Mouse (Mus musculus): ENCODE results near the gene Rtn2.

The Rtn2 gene

DNA sequence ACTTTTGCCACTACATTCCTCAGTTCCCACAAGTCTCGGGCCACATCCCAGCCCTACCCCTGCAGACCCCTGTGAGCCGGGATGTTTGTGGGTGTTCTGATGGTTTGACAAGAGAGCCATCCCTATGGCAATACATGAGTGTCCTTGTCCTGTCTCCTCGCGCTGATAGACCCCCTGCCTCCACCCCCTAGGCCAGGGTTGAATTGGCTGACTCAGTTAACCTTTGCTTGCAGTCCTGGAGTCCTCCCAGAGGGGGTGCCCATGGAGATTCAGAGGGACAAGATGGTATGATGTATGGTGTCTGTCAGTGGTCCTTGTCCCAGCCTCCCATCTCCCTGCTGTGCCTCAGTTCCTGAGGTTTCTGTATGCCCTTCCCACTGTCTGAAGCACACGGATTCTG is 31.6 kb downstream of the Rtn2 start:
- ChIA-PET POLR2A (no interaction called here), CTCF (no interaction called here)

DNA sequence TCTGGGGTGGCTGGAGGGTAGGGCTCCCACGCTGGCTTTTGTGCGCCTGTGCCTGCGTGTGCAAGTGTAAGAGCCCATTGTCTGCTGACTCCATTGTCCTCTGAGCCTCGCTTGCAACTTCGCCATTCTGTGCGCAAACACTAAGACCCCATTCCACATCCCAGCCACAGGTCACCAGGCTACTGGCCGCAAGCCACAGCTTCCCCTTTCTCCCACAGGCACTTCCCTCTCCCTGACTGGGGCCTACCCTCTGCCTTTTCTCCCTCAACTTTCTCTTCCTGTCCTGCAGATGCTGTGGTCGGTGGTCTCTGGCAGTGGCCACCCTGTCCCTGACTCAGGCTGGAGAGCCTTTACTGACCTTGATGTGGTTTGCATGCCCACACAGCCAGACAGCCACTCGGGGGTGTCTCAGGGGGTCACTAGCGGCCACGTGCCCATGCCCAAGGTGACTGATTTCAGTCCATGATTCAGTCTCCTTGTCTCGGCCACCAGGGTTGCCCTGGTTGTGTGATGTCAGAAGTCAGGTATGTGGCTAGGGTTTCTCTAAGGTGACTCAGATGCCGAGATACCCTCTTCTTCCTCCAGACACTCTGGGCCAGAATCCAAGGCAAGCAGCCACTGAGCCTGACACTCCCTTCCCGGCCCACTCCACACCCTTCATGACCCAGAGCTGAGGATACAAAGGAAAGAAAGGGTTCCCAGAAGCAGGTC is 34.2 kb downstream of the Rtn2 start:
- ChIA-PET CTCF (interaction anchor here in 2 of 4 experiments (0.7 to 1.2 kb wide), 4 partner anchors 30 to 274 kb away, joined by 3 to 4 read pairs (median 3); no protein-coding TSS in a partner anchor), POLR2A (interaction anchor here in 1 of 4 experiments (0.5 to 1.2 kb wide), 2 partner anchors 8 to 449 kb away, joined by 4 to 5 read pairs; no protein-coding TSS in a partner anchor)

DNA sequence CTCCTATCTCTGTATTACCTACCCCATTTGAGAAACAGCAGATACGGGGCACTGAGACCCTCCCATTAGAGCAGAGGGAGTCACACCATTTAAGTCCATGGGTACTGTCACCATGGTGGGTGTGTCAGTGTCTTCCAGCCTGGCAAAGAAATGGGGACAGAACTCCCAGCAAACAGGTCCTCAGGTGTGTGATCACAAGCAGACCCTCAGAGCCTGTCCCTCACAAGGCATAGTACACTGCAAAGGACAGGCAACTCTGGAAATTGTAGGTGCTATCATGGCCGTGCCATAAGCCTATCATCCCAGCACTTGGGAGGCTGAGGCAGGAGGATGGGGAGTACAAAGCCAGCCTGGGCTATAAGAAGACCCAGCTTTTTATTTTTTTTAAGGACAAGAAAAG is 35.8 kb downstream of the Rtn2 start:
- ChIA-PET CTCF (interaction anchor here in 1 of 4 experiments (0.5 to 1.0 kb wide), 2 partner anchors 25 to 62 kb away, joined by 3 read pairs; no protein-coding TSS in a partner anchor), POLR2A (interaction anchor here in 2 of 4 experiments (1.1 to 1.5 kb wide), 3 partner anchors 8 to 14 kb away, joined by 4 to 6 read pairs (median 5); partner anchors contain the start of gene Fosb (in 1 of the 2))

DNA sequence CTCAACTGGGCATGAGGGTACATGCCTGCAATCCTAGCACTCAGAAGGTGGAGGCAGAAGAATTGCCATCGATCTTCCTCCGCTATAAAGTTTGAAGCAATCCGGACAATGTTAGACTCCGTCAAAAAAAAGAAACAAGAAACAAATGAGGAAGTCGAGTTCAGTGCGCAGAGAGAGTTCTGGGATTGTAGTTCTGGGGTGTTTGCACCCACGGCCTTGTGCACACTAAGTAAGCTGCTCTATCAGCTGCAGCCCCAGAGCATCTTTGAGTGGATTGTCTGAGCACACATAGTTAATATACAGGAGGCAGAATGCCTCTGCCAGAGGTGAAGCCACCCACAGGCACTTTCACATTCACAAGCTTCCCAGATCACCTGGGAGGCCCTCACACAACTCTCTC is 36.3 kb downstream of the Rtn2 start:
- ChIA-PET POLR2A (interaction anchor here in 3 of 4 experiments (0.7 to 1.5 kb wide), 4 partner anchors 8 to 36 kb away, joined by 3 to 6 read pairs (median 4); partner anchors contain the start of gene Fosb (in 1 of the 3)), CTCF (interaction anchor here in 2 of 4 experiments (0.5 to 0.7 kb wide), 2 partner anchors 27 to 62 kb away, joined by 3 read pairs; no protein-coding TSS in a partner anchor)

DNA sequence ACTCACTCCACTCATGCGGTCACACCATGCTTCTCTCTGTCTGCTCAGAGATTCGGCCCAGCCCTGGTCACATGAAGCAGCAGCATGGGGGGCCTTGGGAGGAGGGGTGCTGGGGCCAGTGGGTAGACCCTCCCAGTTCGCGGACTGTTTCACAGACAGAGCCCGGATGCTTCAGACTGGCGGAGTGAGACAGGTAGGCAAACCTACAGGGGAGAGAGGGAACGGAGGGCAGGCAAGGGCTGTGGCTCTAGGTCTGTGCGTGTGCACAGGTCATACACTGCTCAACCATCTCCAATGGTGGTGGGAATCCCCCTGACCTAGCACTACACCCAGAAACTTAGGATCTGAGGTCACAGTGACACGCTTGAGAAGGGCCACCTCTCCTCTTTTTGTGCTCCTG is 37.0 kb downstream of the Rtn2 start:
- ChIA-PET CTCF (interaction anchor here in 1 of 4 experiments (1.0 kb wide), 1 partner anchor 18 kb away, joined by 3 read pairs; no protein-coding TSS in a partner anchor), POLR2A (interaction anchor here in 3 of 4 experiments (0.9 to 1.1 kb wide), 6 partner anchors 9 to 40 kb away, joined by 3 to 24 read pairs (median 6); partner anchors contain the start of genes Fosb (in 3 of the 3), Cd3eap (in 1 of the 3) and Ppp1r13l (in 1 of the 3))

DNA sequence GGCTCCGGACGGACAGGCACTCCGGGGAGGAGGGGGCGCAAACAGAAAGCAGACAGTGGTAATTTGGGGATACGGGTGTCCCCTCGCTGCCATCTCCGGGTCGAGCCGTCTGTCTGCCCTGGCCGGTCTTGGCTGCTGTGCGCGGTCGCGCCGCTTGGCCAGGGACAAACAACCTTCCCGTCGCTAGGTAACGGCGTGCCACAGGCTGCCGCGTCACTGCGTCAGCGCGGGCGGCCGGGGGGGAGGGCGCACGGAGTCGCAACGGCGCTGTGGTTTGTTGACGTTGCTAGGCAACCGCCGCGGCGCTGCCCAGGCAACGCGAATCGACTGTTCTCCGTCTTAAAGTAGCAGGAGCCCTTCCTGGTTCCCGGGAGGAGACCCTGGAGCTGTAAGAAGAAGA is 37.5 kb downstream of the Rtn2 start:
- ChIA-PET POLR2A (interaction anchor here in 3 of 4 experiments (0.7 to 1.2 kb wide), 9 partner anchors 10 to 47 kb away, joined by 3 to 24 read pairs (median 3); partner anchors contain the start of genes Fosb (in 3 of the 3), Cd3eap (in 1 of the 3), Ercc1 (in 1 of the 3) and Ppp1r13l (in 1 of the 3)), CTCF (interaction anchor here in 2 of 4 experiments (0.6 to 1.0 kb wide), 5 partner anchors 9 to 80 kb away, joined by 3 read pairs; no protein-coding TSS in a partner anchor)

DNA sequence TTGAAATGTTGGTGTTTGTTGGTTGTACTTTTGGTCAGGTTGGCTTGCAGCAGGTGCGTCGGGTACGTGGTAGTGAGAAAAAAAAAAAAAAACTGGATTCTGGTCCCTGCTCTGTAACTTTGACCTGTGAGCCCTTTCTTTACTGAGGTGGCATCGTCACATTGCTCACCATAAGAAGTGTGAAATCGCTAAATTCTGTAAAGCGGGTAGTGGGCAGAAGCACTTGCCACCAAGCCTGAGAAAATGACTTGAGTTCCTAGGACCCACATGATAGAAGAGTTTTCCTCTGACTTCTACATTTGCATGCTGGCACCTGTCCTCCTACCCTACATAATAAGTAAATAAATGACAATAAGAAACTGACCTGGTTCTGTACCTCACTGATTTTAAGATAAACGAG is 38.2 kb downstream of the Rtn2 start:
- ChIA-PET POLR2A (interaction anchor here in 3 of 4 experiments (0.7 to 1.2 kb wide), 9 partner anchors 10 to 48 kb away, joined by 3 to 24 read pairs (median 3); partner anchors contain the start of genes Fosb (in 3 of the 3), Cd3eap (in 1 of the 3), Ercc1 (in 1 of the 3) and Ppp1r13l (in 1 of the 3)), CTCF (interaction anchor here in 2 of 4 experiments (0.6 to 1.0 kb wide), 5 partner anchors 10 to 81 kb away, joined by 3 read pairs; no protein-coding TSS in a partner anchor)

DNA sequence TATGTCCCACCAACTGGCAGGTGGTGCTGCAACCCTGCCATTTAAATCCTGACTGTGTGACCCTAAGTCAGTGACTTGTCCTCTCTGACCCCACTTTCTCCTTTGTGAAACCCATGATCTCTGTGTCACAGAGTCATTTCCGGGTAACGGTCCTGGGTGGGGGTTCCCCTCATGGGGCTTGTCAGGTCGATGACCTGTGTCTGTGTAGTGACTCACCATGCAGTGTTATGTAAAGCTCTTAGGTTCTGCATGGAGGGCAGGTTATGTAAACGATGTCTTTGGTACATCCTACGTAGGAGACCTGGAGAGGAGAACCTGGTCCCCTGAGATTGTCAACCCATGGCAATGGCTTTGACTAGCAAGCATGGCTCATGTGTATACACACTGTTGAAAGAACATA is 39.0 kb downstream of the Rtn2 start:
- CTCF ChIA-PET: interaction anchor here in 1 of 4 experiments (2.0 kb wide), 1 partner anchor 21 kb away, joined by 5 read pairs; no protein-coding TSS in a partner anchor

DNA sequence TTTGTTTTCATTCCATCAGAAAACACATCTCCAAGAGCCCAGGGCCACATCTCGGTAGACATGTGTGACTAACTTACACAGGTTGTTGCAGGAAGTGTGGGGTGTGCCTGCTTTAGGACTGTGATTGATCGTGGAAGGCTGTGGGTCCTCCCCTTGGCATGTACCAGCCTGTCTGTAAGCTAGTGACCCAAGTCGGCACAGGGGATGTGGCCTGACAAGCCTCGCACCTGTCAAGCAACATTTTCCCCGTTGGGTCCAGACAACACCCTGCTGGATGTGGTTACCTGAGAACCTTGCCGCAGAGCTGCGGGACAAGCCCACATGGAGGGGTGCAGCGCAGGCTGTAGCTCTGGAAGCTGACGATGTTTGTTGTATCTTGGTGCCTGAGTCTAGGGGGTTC is 40.1 kb downstream of the Rtn2 start:
- CTCF ChIA-PET: interaction anchor here in 2 of 4 experiments (1.1 to 2.0 kb wide), 2 partner anchors 13 to 20 kb away, joined by 3 to 5 read pairs; partner anchors contain the start of gene Fosb (in 1 of the 2)
- POLR2A ChIA-PET: interaction anchor here in 3 of 4 experiments (0.6 to 1.6 kb wide), 8 partner anchors 11 to 394 kb away, joined by 3 to 4 read pairs (median 3); partner anchors contain the start of gene Fosb (in 1 of the 3)

More for the DNA sequence above, 39.0 kb downstream of the Rtn2 start:
- POLR2A ChIA-PET: interaction anchor here in 2 of 4 experiments (1.1 to 1.6 kb wide), 2 partner anchors 11 to 13 kb away, joined by 3 to 4 read pairs; partner anchors contain the start of gene Fosb (in 1 of the 2)

DNA sequence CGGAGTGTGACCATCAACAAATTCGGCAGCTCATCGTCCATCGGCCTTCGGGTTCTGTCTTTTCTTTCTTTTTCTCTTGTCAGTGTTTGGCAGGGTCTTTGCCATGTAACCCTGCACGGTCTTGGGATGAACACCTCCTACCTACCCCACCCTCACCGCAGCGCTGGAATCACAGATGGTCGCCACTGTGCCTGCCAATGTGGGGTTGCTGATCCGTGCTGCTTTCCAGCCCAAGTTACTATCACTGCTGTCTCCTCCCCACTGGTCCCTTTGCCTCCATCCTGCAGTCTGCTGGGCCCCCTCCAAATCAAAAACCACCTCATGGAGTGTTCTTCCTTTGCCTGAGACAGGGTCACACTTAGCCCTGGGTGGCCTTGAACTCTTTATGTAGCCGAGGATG is 41.8 kb downstream of the Rtn2 start:
- CTCF ChIA-PET: no interaction called here
- POLR2A ChIA-PET: interaction anchor here in 2 of 4 experiments (0.6 to 1.2 kb wide), 2 partner anchors 15 to 228 kb away, joined by 3 to 4 read pairs; partner anchors contain the start of gene Fosb (in 1 of the 2)

DNA sequence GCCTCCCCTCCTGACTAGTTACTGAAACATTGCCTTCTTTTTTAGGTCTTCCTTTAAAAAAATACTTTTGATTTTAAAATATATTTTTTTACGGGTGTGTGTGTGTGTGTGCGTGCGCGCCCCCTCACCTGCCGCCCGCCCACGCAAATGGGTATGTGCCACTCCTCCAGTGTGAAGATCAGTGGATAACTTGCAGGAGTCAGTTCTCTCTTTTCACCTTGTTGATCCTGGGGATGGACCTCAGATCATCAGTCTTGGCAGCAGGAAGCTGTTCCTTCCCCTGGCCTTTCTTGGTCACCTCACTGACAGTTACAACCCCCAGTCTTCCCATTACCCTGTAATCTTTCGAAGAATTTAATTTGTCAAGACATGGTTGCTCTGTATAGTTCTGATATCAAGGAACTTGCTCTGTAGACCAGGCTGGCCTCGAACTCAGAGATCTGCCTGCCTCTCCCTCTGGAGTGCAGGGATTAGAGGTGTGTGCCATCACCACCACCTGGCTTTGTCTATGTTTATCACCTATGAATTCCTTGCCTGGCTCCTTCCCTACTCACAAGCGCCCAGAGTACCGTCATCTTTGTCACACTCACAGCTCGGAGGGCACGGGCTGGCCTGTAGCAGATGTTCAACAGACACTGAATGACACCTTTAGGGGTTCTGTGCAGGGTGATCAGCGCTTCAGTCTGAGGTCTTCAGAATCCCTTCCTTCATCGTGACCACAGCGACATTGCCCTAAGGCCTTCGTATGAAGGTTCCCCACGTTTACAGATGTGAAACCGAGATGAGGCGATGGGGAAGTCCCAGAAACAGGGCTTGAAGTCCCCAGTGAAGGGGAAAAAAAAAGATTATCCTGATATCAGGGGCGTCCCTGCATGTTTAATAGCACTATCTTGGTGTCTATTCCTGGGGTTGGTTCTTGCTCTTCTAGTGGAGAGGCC is 43.1 kb downstream of the Rtn2 start:
- ChIA-PET CTCF (interaction anchor here (0.7 to 4.0 kb wide), 13 partner anchors 16 to 253 kb away, joined by 3 to 25 read pairs (median 5); partner anchors contain the start of genes Ercc1 (in 1 of the 4) and Fosb (in 1 of the 4)), POLR2A (interaction anchor here (0.6 to 2.9 kb wide), 22 partner anchors 10 to 247 kb away, joined by 3 to 29 read pairs (median 5); partner anchors contain the start of genes Fosb (in 3 of the 4), Ercc1 (in 2 of the 4), Cd3eap (in 1 of the 4) and Ppp1r13l (in 1 of the 4))

DNA sequence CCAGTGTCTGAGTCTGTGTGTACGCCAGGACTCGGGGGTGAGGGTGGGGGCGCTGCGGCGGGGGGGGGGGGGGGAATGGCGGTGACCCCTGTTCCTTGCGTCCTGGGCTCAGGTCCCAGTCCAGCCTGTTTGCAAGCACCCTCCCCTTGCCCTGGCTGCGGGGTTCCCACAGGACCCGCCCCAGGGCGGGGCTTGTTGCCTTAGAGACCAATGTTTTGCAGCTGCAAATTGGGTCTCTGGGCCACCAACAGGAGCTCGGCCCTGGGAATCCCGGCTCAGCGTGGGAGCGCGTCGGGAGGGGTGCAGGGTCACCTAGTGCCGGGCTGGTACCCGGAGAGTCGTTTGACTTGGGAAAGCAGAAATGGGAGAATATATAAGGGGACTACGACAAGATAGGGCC is 43.9 kb downstream of the Rtn2 start:
- ChIA-PET CTCF (interaction anchor here (0.6 to 4.0 kb wide), 20 partner anchors 16 to 253 kb away, joined by 3 to 25 read pairs (median 4); partner anchors contain the start of genes Cd3eap (in 1 of the 4), Ercc1 (in 1 of the 4), Fosb (in 1 of the 4) and Ppp1r13l (in 1 of the 4)), POLR2A (interaction anchor here (0.6 to 2.9 kb wide), 27 partner anchors 11 to 253 kb away, joined by 3 to 29 read pairs (median 4); partner anchors contain the start of genes Fosb (in 3 of the 4), Ercc1 (in 2 of the 4), Cd3eap (in 1 of the 4) and Ppp1r13l (in 1 of the 4))

DNA sequence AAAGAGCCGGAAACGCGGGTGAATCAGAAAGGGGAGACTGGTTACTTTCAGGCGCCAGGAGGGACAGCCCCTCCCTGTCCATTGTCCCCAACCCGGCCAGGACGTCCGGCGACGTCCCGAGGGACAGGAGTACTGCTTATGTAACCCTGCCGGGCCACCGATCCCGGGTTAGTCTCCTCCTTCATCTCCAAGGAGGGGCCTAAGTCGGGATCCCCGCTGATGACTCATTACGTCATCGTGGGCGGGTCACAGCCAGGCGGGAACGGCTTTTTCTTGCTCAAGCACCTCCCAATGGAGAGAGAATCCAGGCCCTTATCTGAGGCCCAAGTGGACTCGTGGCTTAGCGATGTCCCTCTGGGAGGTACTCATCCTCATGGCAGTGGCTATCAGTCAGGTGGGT is 44.7 kb downstream of the Rtn2 start:
- ChIA-PET CTCF (interaction anchor here (0.6 to 4.0 kb wide), 19 partner anchors 15 to 228 kb away, joined by 3 to 25 read pairs (median 5); partner anchors contain the start of genes Cd3eap (in 1 of the 4), Ercc1 (in 1 of the 4), Fosb (in 1 of the 4) and Ppp1r13l (in 1 of the 4)), POLR2A (interaction anchor here (0.6 to 2.9 kb wide), 19 partner anchors 12 to 246 kb away, joined by 3 to 29 read pairs (median 4); partner anchors contain the start of genes Fosb (in 3 of the 4) and Ercc1 (in 2 of the 4))

DNA sequence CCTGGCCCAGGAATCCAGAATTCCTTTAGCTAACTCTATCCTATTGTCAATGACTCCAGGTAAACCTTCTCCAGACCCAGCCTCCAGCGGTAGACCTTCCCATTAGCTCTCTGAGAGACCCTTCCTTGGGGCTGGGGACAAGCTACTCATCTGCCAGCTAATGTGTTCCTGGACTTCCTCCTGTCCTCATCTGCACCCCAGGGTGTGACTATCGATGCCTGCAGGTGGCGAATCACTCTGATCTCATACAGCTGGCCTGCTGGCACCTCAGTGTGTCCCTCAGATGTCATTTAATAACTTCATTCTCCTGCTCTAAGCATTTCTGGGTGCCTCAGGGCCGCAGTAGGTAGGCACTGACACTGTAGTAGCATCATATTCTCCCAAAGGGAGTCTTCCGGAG is 45.4 kb downstream of the Rtn2 start:
- CTCF ChIA-PET: interaction anchor here (0.6 to 4.0 kb wide), 10 partner anchors 15 to 172 kb away, joined by 3 to 25 read pairs (median 5); partner anchors contain the start of genes Ercc1 (in 1 of the 4) and Fosb (in 1 of the 4)

DNA sequence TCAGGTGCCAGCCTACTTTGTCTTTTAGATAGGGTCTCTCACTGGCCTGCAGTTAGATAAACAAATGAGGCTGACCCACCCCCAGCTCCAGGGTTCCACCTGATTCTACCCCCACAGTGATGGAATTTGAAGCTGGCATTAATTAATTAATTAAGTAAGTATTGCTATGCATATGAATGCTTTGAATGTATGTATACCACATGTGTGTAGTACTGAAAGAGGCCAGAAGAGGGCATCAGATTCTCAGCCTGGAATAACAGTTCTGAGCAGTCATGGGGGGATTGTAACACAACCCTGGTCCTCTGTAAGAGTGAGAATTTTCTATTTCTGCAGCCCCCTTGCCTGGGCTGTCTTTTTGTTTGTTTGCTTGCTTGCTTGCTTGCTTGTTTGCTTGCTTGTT is 46.0 kb downstream of the Rtn2 start:
- ChIA-PET CTCF (interaction anchor here in 2 of 4 experiments (0.7 to 4.0 kb wide), 4 partner anchors 16 to 149 kb away, joined by 5 to 25 read pairs (median 12); partner anchors contain the start of genes Ercc1 (in 1 of the 2) and Fosb (in 1 of the 2)), POLR2A (interaction anchor here in 2 of 4 experiments (0.7 to 2.9 kb wide), 4 partner anchors 17 to 126 kb away, joined by 3 to 10 read pairs (median 4); partner anchors contain the start of gene Ercc1 (in 1 of the 2))

More for the DNA sequence above, 45.4 kb downstream of the Rtn2 start:
- POLR2A ChIA-PET: interaction anchor here (0.7 to 2.9 kb wide), 10 partner anchors 17 to 163 kb away, joined by 3 to 29 read pairs (median 5); partner anchors contain the start of genes Fosb (in 2 of the 4) and Ercc1 (in 1 of the 4)

DNA sequence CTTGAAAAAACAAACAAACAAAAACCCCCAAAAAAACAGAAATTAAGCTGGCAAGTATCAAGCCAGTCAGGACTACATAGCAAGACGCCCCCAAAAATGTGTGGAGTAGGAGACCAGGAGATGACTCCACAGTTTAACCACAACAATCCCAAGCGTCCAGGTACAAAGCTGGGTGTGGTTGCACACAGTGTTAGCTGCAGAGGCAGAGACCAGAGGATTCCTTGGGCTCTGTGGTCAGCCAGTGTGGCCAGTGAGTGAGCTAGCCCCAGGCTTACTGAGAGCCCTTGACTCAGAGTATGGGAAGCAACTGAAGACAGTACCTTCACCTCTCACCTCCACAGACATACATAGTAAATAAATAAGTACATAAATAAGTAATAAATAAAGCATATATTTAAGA is 49.5 kb downstream of the Rtn2 start:
- ChIA-PET POLR2A (interaction anchor here in 3 of 4 experiments (0.6 to 2.9 kb wide), 11 partner anchors 9 to 213 kb away, joined by 3 to 15 read pairs (median 3); partner anchors contain the start of gene Fosb (in 1 of the 3)), CTCF (interaction anchor here (0.6 to 1.2 kb wide), 8 partner anchors 10 to 32 kb away, joined by 3 to 5 read pairs (median 3); no protein-coding TSS in a partner anchor)

Measured in embryonic stem cell, embryonic (primary cell).